Mouse (Mus musculus): ENCODE results near the gene Gm49630. TPM values are rescaled to one million over a fixed set of nuclear protein-coding genes. Genes with fewer than 3 reads are reported as not detected.
A peak's percentile ranks its signal among the peaks of the same experiment; 100 is the strongest.
"Not testable (repeated sequence)": the region's sequence is repeated elsewhere in the genome, so short reads cannot be mapped to it uniquely, and the experiment has no call there.

The Gm49630 gene
- not detected in 2 replicates for polyA plus RNA-seq (2015; fragmentation: Nextera tagmentation; extraction: Ambion mirVana)

DNA sequence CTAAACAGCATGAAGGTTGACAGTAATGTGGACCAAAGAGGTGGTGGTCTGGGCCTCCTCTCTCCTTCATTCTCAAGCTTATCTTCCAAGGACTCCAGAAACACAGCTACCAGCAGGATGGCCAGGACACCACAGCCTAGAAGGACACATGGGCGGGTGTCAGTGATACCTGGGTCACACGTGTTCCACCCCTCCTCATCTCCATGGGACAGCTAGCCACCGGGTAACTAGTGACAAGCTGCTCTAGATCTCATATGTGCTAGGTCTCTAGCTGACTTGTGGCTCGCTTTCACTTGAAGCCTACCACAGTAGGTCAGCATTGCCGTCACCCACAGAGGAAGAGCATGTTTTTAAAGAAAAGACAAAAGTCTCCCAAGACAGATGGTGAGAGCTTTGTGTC lies at the start of gene Gm49630:
TSS of gene Gm49630 (minus strand) at position 101 of the 400 bp plus-strand sequence.
- WGBS = 63% methylated on average over 2 of the region's 5 CpGs
- H3K4me1 ChIP-seq; H3K36me3 ChIP-seq; H3K4me3 ChIP-seq; H3K9ac ChIP-seq; H3K27me3 ChIP-seq; H3K9me3 ChIP-seq; H3K4me2 ChIP-seq; H3K27ac ChIP-seq; ATAC-seq (ENCODE audit: borderline replicate concordance, extremely low read depth, low FRiP score, low TSS enrichment): not testable (repeated sequence)

DNA sequence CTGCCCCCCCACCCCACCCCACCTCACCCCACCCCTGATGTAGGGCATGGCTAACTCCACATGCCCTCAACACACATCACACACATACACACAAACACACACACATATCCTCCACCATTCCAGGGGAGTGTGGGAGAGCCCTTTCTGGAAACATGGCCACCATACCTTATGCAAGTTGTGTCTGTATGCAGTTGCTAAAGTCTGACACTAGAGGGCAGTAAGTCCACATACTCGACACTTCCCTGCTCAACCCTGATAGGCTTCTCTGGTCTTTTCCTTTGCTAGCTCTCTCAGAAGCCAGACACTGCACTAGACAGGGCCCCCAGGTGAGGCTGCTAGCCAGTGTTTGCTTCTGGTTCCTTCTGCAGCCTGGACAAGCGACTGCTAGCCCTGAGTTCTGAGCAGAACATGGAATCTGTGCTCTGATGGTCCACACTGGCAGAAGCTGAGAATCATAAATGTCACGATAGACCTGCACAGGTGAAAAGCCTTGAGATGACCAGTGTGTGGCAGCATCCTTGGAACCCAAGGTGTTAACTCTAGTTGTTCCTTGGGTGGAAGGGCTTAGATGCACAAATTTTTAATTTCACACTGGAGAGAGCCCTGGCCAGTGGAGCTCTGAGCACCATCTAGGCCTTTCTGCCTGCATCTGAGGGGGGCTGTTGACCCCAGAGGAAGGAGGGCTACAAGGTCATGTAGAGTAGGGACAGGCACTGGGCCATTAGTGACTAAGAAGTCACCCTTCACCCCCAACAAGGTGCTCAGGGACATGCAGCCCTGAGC lies 48.6 kb upstream of the Gm49630 start:
- not testable (repeated sequence) for H3K27me3 ChIP-seq, H3K4me2 ChIP-seq, H3K36me3 ChIP-seq, H3K9me3 ChIP-seq, H3K27ac ChIP-seq, H3K9ac ChIP-seq, H3K4me1 ChIP-seq, H3K4me3 ChIP-seq
- ATAC-seq (ENCODE audit: borderline replicate concordance, extremely low read depth, low FRiP score, low TSS enrichment) = peak; percentile 70; the same call in 1 of the 2 replicates
- WGBS = 8% methylated on average over 2 of the region's 3 CpGs

DNA sequence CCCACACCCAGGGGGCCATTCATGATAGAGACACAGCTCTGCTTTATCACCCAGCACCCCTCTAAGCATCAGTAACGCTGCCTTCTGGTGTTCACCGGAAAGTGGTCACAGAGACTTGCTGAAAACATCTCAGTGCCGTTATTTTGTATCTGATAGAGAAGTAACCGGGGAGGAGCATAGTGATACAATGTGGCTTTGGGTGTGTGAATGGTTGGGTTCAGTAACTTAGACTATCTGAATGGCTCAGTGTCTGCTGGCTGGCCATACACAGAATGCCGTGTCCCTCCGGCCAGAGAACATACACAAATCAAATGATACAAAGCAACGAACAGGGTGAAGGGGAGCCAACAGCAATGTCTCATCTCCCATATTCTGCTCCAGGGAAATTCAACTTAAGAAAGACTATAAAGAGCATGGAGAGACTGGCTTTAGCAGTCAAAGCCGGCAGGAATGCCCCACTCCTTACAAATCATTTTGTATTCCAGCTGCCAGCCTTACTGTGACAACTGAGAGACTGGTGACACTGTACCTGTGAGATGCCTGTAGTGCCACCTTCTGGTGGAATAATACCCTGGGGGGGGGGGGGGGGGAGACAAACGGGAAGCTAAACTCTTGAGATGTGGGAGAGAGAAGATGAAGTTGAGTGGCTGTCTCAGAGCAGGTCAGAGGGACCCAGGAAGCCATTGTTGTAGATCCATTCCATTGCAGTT lies 43.0 kb upstream of the Gm49630 start:
- not testable (repeated sequence) for H3K36me3 ChIP-seq; H3K27me3 ChIP-seq; H3K4me1 ChIP-seq; H3K4me3 ChIP-seq; H3K27ac ChIP-seq; ATAC-seq (ENCODE audit: borderline replicate concordance, extremely low read depth, low FRiP score, low TSS enrichment); H3K4me2 ChIP-seq; H3K9me3 ChIP-seq; H3K9ac ChIP-seq
- WGBS = 81% methylated on average over 5 of the region's 9 CpGs

DNA sequence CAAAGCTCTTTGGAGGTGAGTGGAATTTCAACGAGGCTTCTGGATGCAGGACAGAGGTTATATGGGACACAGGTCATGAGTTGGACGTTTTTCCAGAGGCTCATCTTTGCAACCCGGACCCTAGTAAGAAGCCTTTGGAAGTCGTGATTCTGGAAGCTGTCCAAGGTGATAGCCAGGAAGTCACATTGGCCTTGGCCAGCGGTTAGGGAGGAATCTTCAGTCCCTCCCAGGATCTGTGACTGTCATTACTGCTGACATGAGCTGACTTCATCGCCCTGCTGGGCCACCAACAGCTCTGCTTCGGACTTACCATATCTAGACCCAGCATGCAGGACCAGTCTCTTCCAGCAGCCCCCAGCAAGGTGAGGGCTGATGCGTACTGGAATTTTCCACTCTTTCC lies 41.6 kb upstream of the Gm49630 start:
- not testable (repeated sequence) for H3K4me2 ChIP-seq; H3K9ac ChIP-seq; H3K4me3 ChIP-seq; H3K27ac ChIP-seq; H3K4me1 ChIP-seq; H3K36me3 ChIP-seq; H3K9me3 ChIP-seq; H3K27me3 ChIP-seq; ATAC-seq (ENCODE audit: borderline replicate concordance, extremely low read depth, low FRiP score, low TSS enrichment)
- 51% methylated on average over 8 of the region's 8 CpGs for WGBS

DNA sequence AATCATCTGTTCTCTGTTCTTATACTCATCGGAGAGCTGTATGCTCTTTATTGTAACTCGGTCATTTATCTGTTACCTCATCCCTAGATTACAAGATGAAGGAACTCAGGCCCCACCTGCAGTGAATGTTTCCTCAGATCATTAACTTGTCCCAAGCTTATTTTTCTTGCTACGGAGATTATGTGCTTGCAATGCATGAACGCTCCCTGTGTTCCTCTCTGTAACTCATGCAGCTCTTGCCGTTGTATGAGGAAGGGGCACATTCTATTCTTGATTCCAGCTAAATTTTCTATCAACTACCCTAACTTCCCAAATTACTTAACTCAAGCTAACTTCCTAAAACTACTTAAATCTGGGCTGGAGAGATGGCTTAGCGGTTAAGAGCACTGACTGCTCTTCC lies 28.0 kb upstream of the Gm49630 start:
- not testable (repeated sequence) for H3K36me3 ChIP-seq; H3K4me1 ChIP-seq; H3K27ac ChIP-seq; H3K9me3 ChIP-seq; H3K4me3 ChIP-seq; ATAC-seq (ENCODE audit: borderline replicate concordance, extremely low read depth, low FRiP score, low TSS enrichment); H3K9ac ChIP-seq; H3K4me2 ChIP-seq; H3K27me3 ChIP-seq
- 83% methylated on average over 6 of the region's 6 CpGs for WGBS

DNA sequence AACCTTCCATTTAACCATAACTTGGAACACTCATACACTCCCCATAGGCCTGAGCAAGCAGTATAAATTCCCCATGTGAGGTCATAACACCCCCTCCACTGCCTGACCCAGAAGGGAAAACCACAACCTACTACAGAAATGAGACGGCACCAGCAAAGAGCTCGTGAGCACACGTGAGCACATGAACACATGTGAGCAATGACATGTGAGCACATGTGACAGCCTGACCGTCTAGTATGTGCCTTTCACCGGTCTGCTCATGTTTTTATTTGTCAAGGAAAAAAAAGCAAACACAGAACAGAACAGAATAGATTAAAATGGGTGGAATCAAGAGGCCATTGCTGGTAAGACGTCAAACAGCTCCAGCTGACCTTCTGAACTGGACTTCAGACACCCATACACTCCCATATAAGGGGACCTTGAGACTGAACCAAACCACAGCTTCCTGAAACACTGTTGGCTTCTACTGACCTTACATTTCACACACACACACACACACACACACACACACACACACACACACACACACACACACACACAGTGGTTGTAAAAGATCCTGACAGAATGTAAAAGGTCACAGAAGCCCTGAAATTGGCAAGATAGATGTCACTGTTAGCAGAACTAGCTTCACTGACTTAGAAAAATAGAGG lies 26.5 kb upstream of the Gm49630 start:
- H3K9me3 ChIP-seq; H3K36me3 ChIP-seq; ATAC-seq (ENCODE audit: borderline replicate concordance, extremely low read depth, low FRiP score, low TSS enrichment): not testable (repeated sequence)

DNA sequence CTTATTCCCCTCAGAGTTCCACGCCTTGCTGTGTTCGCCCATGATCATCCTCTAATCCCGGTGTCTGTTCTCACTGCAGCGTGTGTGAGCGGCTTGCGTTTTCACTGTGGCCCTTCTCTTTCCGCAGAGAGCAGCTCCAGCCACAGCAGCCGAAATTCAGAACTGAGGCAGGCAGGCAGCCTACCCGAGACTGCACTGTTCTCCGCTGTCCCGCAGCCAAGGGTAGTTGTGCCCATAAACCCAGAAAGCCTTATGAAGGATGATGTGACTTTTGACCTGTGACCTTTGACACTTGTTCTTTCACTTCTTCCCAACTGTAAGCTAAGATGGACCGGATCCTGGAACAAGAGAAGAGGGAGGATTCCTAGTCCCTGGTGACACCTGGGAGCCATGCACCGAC lies 25.3 kb upstream of the Gm49630 start:
- H3K4me2 ChIP-seq; H3K27ac ChIP-seq; H3K27me3 ChIP-seq; H3K36me3 ChIP-seq; H3K9me3 ChIP-seq; H3K4me3 ChIP-seq; ATAC-seq (ENCODE audit: borderline replicate concordance, extremely low read depth, low FRiP score, low TSS enrichment); H3K4me1 ChIP-seq; H3K9ac ChIP-seq: not testable (repeated sequence)
- WGBS = 81% methylated on average over 13 of the region's 13 CpGs

More for the DNA sequence above, 26.5 kb upstream of the Gm49630 start:
- not testable (repeated sequence) for H3K9ac ChIP-seq, H3K4me2 ChIP-seq, H3K27me3 ChIP-seq, H3K27ac ChIP-seq, H3K4me1 ChIP-seq, H3K4me3 ChIP-seq
- 75% methylated on average over 6 of the region's 6 CpGs for WGBS

DNA sequence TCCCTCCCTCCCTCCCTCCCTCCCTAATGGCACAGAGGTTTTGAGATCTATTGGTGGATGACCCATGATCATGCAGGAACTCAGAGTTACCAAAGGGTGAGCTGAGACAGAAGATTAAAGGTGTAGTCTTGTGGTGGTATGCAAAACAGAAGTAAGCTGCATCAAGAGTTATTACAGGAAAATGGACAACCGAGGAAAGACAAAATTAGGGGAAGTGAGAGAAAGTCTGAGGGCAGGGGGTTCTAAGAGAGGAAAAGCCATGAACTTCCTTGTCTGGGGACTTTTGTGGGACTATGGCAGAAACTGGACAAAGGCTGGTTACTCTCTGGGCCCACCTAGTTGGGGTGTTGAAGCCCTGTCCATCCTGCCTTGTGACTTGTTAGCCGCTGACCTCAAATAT lies 24.5 kb upstream of the Gm49630 start:
- no CpG with 5 or more reads among the region's 2 CpGs for WGBS
- H3K27me3 ChIP-seq; H3K4me1 ChIP-seq; ATAC-seq (ENCODE audit: borderline replicate concordance, extremely low read depth, low FRiP score, low TSS enrichment); H3K27ac ChIP-seq; H3K4me2 ChIP-seq; H3K4me3 ChIP-seq; H3K9me3 ChIP-seq; H3K36me3 ChIP-seq; H3K9ac ChIP-seq: not testable (repeated sequence)

DNA sequence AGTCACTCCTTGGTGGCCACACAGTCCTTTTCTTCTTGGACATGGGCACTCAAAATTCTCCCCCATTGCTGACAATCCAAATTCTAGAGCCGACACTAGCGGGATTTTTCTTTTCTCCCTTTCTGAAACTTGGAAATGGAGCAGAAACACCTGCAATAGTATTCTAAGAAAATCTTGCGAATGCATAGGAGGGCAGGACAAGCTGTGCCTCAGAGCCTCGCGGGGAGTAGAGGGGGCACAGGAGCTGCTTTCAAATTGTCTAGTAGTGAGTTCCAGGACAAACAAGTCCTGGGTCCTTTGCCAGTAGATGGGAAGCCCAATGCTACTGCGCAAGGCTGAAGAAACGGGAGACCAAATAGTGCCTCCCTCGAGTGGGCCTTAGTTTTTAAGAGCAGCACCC lies 23.9 kb upstream of the Gm49630 start:
- not testable (repeated sequence) for H3K36me3 ChIP-seq; H3K4me2 ChIP-seq; H3K27me3 ChIP-seq; H3K4me1 ChIP-seq; H3K9ac ChIP-seq; H3K4me3 ChIP-seq; ATAC-seq (ENCODE audit: borderline replicate concordance, extremely low read depth, low FRiP score, low TSS enrichment); H3K27ac ChIP-seq; H3K9me3 ChIP-seq
- WGBS = 86% methylated on average over 8 of the region's 8 CpGs

DNA sequence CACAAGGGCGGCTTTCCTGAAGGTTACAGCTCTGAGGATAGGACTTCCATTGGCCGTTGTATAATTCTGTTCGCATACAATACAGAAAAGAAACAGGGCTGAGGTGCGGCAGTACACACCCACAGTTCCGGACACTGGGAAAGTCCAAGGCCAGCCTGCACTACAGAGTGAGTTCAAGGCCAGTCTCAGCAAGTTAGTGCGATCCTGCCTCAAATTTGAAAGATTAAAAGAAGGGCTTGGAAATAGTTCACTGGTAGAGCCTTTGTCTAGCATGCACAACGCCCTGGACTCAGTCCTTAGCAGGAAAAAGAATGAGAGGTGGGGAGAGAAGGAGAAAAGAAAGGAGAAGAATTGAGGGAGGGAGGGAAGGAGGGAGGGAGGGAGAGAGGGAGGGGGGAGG lies 23.3 kb upstream of the Gm49630 start:
- not testable (repeated sequence) for H3K9me3 ChIP-seq; H3K4me1 ChIP-seq; H3K9ac ChIP-seq; H3K4me2 ChIP-seq; H3K27ac ChIP-seq; H3K27me3 ChIP-seq; H3K4me3 ChIP-seq; ATAC-seq (ENCODE audit: borderline replicate concordance, extremely low read depth, low FRiP score, low TSS enrichment); H3K36me3 ChIP-seq
- WGBS = 86% methylated on average over 7 of the region's 7 CpGs

DNA sequence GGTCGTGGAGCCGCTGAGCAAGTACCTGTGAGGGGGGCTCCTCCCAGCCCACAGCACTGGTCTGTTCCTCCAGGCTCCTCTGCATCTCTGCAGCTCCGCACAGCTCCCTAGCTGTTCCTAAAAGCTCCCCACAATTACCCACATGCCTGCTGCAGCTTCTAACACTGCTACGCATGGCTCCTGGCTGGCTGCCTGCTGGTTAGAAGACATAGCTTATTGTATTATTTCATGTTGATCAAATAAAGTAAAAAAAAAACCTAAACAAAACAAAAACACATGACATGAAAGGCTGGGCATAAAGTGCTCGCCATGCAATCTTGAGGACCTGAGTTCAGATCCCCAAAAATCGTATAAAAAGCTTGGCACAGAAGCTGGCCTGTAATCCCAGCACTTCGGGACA lies 18.1 kb upstream of the Gm49630 start:
- not testable (repeated sequence) for H3K9ac ChIP-seq; H3K27ac ChIP-seq; H3K27me3 ChIP-seq; ATAC-seq (ENCODE audit: borderline replicate concordance, extremely low read depth, low FRiP score, low TSS enrichment); H3K4me1 ChIP-seq; H3K4me3 ChIP-seq; H3K36me3 ChIP-seq; H3K9me3 ChIP-seq; H3K4me2 ChIP-seq
- 71% methylated on average over 7 of the region's 7 CpGs for WGBS

DNA sequence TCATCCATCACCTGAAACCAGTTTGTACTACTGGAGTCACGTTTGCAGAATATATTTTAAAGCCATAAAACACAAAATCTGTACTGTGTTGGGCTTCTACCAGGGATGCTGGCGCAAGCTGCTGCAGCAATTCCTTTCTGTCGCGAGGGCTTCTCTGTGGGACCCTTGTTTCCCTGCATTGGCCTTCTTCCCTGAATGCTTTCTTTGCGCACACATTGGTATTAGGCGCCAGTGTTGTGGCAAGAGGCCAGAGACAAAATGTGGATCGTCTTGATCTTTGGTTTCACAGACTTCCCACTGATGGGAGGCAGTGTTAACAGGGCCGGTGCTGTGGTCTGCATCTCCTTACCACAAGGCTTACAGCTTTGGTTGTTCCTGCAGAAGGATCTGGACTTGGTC lies 17.2 kb upstream of the Gm49630 start:
- not testable (repeated sequence) for H3K4me3 ChIP-seq; ATAC-seq (ENCODE audit: borderline replicate concordance, extremely low read depth, low FRiP score, low TSS enrichment); H3K27me3 ChIP-seq; H3K9me3 ChIP-seq; H3K9ac ChIP-seq; H3K4me1 ChIP-seq; H3K36me3 ChIP-seq; H3K4me2 ChIP-seq; H3K27ac ChIP-seq
- 61% methylated on average over 8 of the region's 8 CpGs for WGBS
